Mouse (Mus musculus): Measurements from ENCODE around the gene Kif1a. TPM values are rescaled to one million over a fixed set of nuclear protein-coding genes. Genes with fewer than 3 reads are reported as not detected.

The Kif1a gene
- polyA plus RNA-seq (2014; fragmentation: Illumina TruSeq; extraction: RNeasy Lipid Tissue Mini Kit (QIAGEN cat#74804); ENCODE audit: low read depth, low replicate concordance) = 0.73 TPM

GRCm38 (mm10) chr1:93101571-93102061 is at the start of gene Kif1a:
Kif1a (minus strand) TSS chr1:93101951.

GRCm38 (mm10) chr1:93135036-93135526 is 33.3 kb upstream of the Kif1a start, which contains the start of gene Agxt:
Agxt (plus strand) TSS chr1:93135240.

GRCm38 (mm10) chr1:93006061-93006460 is 95.7 kb downstream of the Kif1a start, which contains the start of gene Aqp12:
Aqp12 (plus strand) TSS chr1:93006334.

Other genes starting within 250 kb of the Kif1a start
- not detected for gene Ankmy1, start 199.0 kb downstream of the Kif1a start, polyA plus RNA-seq (2014; fragmentation: Illumina TruSeq; extraction: RNeasy Lipid Tissue Mini Kit (QIAGEN cat#74804); ENCODE audit: low read depth, low replicate concordance)
- 5.1 TPM for gene Dusp28, start 195.0 kb downstream of the Kif1a start, polyA plus RNA-seq (2014; fragmentation: Illumina TruSeq; extraction: RNeasy Lipid Tissue Mini Kit (QIAGEN cat#74804); ENCODE audit: low read depth, low replicate concordance)
- 4.5 TPM for gene Rnpepl1, start 191.2 kb downstream of the Kif1a start, polyA plus RNA-seq (2014; fragmentation: Illumina TruSeq; extraction: RNeasy Lipid Tissue Mini Kit (QIAGEN cat#74804); ENCODE audit: low read depth, low replicate concordance)
- 4.4 TPM for gene Capn10, start 167.6 kb downstream of the Kif1a start, polyA plus RNA-seq (2014; fragmentation: Illumina TruSeq; extraction: RNeasy Lipid Tissue Mini Kit (QIAGEN cat#74804); ENCODE audit: low read depth, low replicate concordance)
- gene Gpr35, start 151.1 kb downstream of the Kif1a start, polyA plus RNA-seq (2014; fragmentation: Illumina TruSeq; extraction: RNeasy Lipid Tissue Mini Kit (QIAGEN cat#74804); ENCODE audit: low read depth, low replicate concordance) = 24.0 TPM
- not detected for gene Aqp12, start 95.6 kb downstream of the Kif1a start, polyA plus RNA-seq (2014; fragmentation: Illumina TruSeq; extraction: RNeasy Lipid Tissue Mini Kit (QIAGEN cat#74804); ENCODE audit: low read depth, low replicate concordance)
- gene Agxt, start 33.3 kb upstream of the Kif1a start, polyA plus RNA-seq (2014; fragmentation: Illumina TruSeq; extraction: RNeasy Lipid Tissue Mini Kit (QIAGEN cat#74804); ENCODE audit: low read depth, low replicate concordance) = not detected
- 2.5 TPM for gene 2310007B03Rik, start 59.0 kb upstream of the Kif1a start, polyA plus RNA-seq (2014; fragmentation: Illumina TruSeq; extraction: RNeasy Lipid Tissue Mini Kit (QIAGEN cat#74804); ENCODE audit: low read depth, low replicate concordance)
- gene Crocc2, start 66.8 kb upstream of the Kif1a start, polyA plus RNA-seq (2014; fragmentation: Illumina TruSeq; extraction: RNeasy Lipid Tissue Mini Kit (QIAGEN cat#74804); ENCODE audit: low read depth, low replicate concordance) = not detected
- 27.8 TPM for gene Sned1, start 133.9 kb upstream of the Kif1a start, polyA plus RNA-seq (2014; fragmentation: Illumina TruSeq; extraction: RNeasy Lipid Tissue Mini Kit (QIAGEN cat#74804); ENCODE audit: low read depth, low replicate concordance)
- 17.4 TPM for gene Mterf4, start 204.0 kb upstream of the Kif1a start, polyA plus RNA-seq (2014; fragmentation: Illumina TruSeq; extraction: RNeasy Lipid Tissue Mini Kit (QIAGEN cat#74804); ENCODE audit: low read depth, low replicate concordance)
- gene Ppp1r7, start 240.9 kb upstream of the Kif1a start, polyA plus RNA-seq (2014; fragmentation: Illumina TruSeq; extraction: RNeasy Lipid Tissue Mini Kit (QIAGEN cat#74804); ENCODE audit: low read depth, low replicate concordance) = 84.3 TPM
- gene Pask, start 241.5 kb upstream of the Kif1a start, polyA plus RNA-seq (2014; fragmentation: Illumina TruSeq; extraction: RNeasy Lipid Tissue Mini Kit (QIAGEN cat#74804); ENCODE audit: low read depth, low replicate concordance) = 1.7 TPM